Mouse (Mus musculus): ENCODE results near the gene Atxn3.

Atxn3 gene

DNA sequence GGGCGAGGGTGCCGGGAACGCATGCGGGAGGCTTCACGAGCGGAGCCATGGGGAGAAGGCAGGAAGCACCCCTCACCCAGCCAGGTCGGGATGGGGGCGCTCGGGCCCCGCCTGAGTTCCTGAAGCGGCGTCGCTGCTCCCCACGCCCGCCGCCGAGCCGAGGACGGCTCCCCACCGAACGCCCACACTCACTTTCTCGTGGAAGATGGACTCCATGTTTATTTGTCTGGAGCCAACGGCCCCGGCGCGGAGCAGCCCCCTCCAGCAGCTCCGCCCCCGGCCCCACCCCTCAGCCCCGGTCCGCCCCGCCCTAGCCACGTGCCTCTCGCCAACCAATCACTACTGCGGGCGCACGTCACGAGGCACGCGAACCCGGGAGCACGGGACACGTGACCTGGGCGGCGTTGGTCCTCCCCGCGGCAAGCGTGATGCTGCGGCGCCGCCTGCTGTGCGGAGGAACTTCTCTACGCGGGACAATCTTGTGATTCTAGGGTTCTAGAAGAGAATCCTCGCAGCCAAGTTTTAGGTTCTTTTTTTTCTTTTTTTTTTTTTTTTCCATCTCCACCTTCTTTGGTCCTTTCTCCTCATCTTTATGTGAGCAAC lies at the start of gene Atxn3:
Gene Atxn3, minus strand, starts transcription at position 305 of the 603 bp plus-strand sequence.
- in situ Hi-C loops (cut with MboI; ENCODE audit: unreplicated experiment in 2 of 2) = no loop called here

DNA sequence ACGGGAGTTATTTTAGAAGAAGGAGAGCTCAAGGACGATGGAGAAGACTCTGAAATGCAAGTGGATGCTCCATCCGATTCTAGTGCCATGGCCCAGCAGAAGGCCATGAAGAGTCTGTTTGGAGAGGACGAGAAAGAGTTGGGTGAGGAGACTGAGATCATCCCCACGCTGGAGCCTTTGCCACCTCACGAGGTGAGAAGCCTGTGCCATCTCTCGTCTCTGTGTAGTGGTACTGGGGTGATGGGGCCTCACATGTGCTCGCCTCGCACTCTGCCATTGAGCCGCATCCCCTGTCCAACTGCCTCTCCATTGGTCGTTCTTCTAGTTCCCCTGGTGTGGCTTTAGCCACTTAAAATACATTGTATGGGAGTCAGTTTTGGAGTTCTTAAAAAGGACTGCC lies 42.7 kb upstream of the Atxn3 start:
- in situ Hi-C loops (cut with MboI; ENCODE audit: unreplicated experiment in 2 of 2) = loop anchor here in 1 of 2 experiments (25.0 kb wide), 1 partner anchor 337 kb away; no protein-coding TSS in a partner anchor

DNA sequence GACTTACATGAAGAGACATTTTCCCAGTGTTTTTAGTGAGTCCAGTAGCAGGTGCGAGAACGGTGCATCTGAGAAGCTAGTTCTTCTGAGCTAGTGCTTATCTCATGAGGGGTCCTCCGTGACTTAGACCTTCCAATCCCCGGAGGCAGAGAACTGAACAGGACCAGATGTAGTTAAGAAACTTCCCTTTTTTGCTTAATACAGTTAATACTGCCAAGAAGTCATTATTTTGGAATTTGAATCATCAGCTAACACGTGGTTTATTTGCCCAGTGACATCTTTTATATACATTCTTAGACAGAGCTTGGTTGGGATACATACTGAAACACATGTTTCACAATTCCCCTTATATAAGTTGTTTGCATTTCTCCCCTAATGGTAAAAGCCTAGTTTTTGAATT lies 40.9 kb upstream of the Atxn3 start:
- in situ Hi-C loops (cut with MboI; ENCODE audit: unreplicated experiment in 2 of 2) = loop anchor here (5.0 to 25.0 kb wide), 3 partner anchors 383 to 763 kb away; partner anchors contain the start of genes Gm20604 (in 1 of the 2), Gm28051 (in 1 of the 2), Gon7 (in 1 of the 2) and Ubr7 (in 1 of the 2)

DNA sequence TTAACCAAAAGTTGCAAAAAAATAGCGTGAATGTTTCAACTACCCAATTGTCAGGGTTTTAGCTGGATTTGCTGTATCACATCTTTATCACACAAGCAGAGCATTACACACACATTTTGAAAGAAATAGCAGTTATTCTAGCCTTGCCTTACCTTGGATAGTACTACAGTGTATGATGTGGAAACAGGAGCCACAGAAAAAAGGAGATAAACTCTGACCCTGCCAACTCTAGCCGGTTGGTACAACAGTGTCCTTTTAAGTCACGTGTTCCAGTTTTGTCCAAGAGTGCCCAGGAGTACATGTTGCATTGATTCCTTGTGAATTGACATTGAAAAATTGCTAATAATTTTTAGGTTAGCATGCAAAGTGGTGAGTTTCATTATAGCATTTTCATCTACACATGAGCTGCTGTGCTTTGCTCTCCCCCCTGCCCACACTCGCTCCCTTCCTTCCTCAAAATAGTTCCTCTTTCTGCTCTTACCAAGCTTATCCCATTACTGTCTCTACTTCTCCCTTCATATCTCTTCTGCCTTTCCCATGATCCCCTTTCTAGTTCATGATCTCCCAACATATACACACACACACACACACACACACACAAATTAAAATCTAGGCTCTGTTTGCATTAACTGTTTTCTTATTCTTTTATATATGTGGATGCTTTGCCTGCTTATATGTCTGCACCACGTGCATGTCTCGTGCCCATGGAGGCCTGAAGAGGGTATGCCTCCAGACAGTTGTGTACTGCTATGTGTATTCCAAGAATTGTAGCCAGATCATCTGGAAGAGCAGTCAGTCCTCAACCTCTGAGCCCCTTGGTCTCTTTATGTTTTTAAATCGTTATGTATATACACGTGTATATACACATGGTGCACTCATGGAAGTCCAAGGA lies 36.8 kb upstream of the Atxn3 start:
- in situ Hi-C loops (cut with MboI; ENCODE audit: unreplicated experiment in 2 of 2) = loop anchor here (5.0 to 25.0 kb wide), 3 partner anchors 387 to 767 kb away; partner anchors contain the start of genes Gm20604 (in 1 of the 2), Gm28051 (in 1 of the 2), Gon7 (in 1 of the 2) and Ubr7 (in 1 of the 2)

DNA sequence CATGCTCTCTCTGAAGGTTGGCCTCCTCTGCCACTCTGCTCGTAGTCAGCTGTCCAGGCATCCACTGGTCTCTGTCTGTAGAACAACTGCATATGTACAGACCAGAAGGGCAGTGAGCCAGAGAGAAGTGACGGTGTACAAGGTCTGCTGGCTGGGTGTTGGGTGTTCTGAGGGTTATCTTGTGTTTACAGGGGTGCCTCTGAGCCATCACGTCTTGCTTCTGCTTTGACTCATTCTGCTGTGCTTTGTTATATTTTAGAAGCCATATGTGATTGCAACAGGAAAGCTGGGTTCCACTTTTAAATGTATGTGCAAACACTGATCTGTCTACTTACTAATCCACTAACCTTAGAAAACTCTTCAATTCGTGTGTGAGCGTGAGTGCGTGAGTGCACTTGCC lies 29.6 kb upstream of the Atxn3 start:
- in situ Hi-C loops (cut with MboI; ENCODE audit: unreplicated experiment in 2 of 2) = loop anchor here (10.0 to 25.0 kb wide), 4 partner anchors 93 to 1053 kb away; partner anchors contain the start of genes Gm20604 (in 1 of the 2), Gm28051 (in 1 of the 2), Gon7 (in 1 of the 2) and Ubr7 (in 1 of the 2)

DNA sequence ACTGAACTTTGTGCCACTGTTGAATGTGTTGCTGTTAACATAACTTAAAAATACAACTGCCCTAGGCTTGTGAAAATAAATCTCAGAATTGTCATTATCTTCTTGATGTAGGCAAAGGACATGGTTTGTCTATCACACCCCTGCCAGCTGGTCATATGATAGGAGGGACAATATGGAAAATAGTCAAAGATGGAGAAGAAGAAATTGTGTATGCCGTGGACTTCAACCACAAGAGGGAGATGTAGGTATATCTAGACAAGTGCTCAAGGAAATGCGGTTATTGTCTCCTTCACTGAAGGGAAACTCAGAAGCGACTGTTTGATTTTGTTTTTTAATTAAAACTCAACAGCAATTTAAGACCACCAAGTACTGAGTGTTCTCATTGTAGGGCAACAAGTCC lies 27.1 kb upstream of the Atxn3 start:
- in situ Hi-C loops (cut with MboI; ENCODE audit: unreplicated experiment in 2 of 2) = loop anchor here (10.0 to 25.0 kb wide), 4 partner anchors 90 to 1050 kb away; partner anchors contain the start of genes Gm20604 (in 1 of the 2), Gm28051 (in 1 of the 2), Gon7 (in 1 of the 2) and Ubr7 (in 1 of the 2)

DNA sequence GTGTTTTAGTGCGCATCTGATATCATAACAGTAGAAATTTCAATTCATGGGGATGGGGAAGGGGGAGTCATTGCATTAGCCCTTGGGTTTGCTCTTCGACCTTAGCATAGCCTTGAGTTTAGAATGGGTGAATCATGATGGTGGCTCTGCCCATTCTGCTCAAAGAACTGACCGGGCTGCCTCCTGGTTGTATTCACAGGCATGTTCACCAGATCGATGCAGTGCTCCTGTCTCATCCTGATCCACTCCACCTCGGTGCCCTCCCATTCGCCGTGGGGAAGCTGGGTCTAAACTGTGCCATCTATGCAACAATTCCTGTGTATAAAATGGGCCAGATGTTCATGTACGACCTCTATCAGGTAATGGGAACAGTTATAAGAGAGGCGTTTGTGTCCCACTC lies 24.9 kb upstream of the Atxn3 start:
- in situ Hi-C loops (cut with MboI; ENCODE audit: unreplicated experiment in 2 of 2) = loop anchor here (5.0 to 25.0 kb wide), 5 partner anchors 88 to 1048 kb away; partner anchors contain the start of genes Gm20604 (in 1 of the 2), Gm28051 (in 1 of the 2), Gon7 (in 1 of the 2) and Ubr7 (in 1 of the 2)

DNA sequence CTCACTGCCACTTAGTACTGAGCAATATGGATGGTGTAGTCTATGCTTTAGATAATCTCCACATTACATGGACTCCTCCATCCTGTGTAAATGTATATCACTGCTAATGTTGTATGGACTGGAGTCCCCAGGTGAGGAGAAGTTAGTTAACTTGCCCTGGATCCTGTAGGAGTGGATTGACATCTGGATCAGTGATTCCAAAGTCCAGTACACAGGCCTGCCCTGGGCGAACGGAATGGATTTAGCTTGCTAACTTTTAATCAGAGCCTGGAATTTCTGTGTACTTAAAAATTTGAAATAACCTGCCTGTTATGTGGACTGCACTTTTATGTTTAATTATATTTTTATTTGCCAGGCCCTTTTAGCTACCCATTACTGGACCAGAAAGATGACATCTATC lies 23.5 kb upstream of the Atxn3 start:
- in situ Hi-C loops (cut with MboI; ENCODE audit: unreplicated experiment in 2 of 2) = loop anchor here (5.0 to 25.0 kb wide), 5 partner anchors 87 to 1047 kb away; partner anchors contain the start of genes Gm20604 (in 1 of the 2), Gm28051 (in 1 of the 2), Gon7 (in 1 of the 2) and Ubr7 (in 1 of the 2)

DNA sequence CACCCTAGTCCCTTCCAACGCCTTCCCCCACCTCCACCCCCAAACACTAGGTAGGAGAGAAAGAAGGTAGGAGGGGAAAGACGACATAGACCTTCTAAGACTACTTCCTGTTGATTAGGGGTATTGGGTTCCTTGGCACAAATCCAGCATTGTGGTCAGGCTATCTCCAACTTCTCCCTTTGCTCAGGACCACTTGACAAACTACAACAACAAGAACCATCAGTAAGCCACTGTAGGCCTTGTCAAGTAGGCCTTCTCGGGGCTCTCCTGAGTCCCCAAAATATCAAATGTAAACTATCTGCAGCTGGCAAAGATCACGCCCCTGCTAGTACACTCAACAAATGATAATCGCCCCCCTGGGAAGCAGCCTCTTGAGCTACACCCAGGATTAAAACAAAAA lies 22.2 kb upstream of the Atxn3 start:
- in situ Hi-C loops (cut with MboI; ENCODE audit: unreplicated experiment in 2 of 2) = loop anchor here (5.0 to 25.0 kb wide), 5 partner anchors 85 to 1045 kb away; partner anchors contain the start of genes Gm20604 (in 1 of the 2), Gm28051 (in 1 of the 2), Gon7 (in 1 of the 2) and Ubr7 (in 1 of the 2)

DNA sequence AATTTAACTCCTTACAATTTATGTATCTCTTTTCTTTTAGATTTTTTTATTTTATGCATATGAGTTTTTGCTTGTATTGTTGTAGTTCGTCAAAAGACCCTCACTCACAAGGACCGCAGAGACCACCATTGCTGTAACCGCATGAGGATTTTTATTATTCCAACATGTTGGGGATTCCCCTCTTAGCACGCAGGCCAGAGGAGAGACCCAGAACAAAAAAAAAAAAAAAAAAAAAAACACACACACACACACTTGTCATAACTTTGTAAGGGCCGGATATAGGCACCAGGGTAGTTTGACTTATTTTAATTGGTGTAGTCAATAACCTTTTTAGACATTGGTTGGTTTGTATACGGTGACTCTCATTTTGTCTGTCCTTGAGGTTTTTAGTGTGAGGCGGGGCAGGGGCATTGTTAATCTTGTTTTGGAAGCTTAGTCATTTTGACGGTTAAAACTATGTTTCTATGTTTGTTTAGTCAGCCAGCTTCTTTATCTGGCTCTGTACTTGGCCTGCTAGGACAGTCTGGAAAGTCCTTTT lies 21.2 kb upstream of the Atxn3 start:
- in situ Hi-C loops (cut with MboI; ENCODE audit: unreplicated experiment in 2 of 2) = loop anchor here (5.0 to 25.0 kb wide), 3 partner anchors 473 to 1366 kb away; partner anchors contain the start of genes Gm20604 (in 1 of the 2), Gm28051 (in 1 of the 2), Gon7 (in 1 of the 2) and Ubr7 (in 1 of the 2)

DNA sequence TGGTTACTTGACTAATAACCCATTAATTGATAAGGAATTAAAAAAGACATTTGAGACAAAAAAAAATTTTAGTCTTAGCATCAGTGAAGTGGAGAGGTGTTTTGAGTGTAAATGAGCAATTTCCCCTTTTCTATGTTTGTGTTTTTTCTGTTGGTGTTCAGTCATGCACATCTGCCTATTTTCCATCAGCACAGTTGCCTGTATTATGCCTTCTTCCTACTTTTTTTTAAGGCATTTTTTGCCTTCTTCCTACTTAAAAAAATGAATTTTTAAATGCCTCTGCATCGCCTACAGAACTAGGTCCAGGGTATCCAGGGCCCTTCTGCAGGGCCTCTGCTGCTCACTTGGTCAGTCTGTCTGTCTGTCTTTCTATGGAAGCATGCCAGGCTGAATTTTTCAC lies 20.5 kb upstream of the Atxn3 start:
- in situ Hi-C loops (cut with MboI; ENCODE audit: unreplicated experiment in 2 of 2) = loop anchor here (5.0 to 25.0 kb wide), 3 partner anchors 474 to 1366 kb away; partner anchors contain the start of genes Gm20604 (in 1 of the 2), Gm28051 (in 1 of the 2), Gon7 (in 1 of the 2) and Ubr7 (in 1 of the 2)

DNA sequence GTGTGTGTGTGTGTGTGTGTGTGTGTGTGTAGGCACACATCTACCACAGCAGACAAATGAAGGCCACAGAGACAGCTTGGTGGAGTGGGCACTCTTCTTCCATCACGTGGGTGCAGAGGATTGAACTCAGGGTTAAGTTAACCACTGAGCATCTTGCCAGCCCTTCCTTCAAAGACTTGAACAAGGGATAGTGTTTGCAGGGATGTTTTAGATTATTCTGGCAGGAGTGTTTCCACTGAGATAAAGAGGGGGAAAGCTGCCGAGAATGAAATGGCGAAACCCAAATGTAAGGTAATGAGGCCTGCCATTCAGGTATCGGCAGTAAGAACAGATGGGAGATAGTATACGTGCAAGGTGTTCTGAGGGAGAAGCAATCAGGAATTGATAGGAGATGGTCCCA lies 20.1 kb upstream of the Atxn3 start:
- in situ Hi-C loops (cut with MboI; ENCODE audit: unreplicated experiment in 2 of 2) = loop anchor here (5.0 to 25.0 kb wide), 3 partner anchors 474 to 1367 kb away; partner anchors contain the start of genes Gm20604 (in 1 of the 2), Gm28051 (in 1 of the 2), Gon7 (in 1 of the 2) and Ubr7 (in 1 of the 2)

DNA sequence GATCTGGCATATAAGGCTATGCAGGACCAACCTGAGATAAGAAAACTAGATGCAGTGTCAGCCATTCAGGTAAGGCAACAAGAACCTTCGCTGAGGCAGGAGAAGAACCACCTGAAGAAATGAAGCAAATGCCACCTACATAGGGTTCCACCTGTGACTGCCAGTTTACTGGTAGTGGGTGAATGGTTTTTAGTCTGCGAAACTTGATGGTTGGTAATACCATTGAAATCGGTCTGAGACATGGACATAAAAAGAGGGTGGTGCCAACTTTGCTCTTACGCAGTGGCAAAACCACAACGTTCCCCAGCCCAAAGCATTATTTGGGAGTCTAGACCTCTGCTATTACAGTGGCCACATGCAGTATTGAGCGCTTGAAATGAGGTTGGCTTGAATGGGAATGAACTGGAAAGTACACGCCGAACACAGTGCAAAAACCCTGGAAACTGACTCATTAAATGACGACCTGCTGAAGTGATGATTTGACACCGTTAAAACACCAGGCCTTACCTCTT lies 19.4 kb upstream of the Atxn3 start:
- in situ Hi-C loops (cut with MboI; ENCODE audit: unreplicated experiment in 2 of 2) = loop anchor here (5.0 to 25.0 kb wide), 3 partner anchors 475 to 1367 kb away; partner anchors contain the start of genes Gm20604 (in 1 of the 2), Gm28051 (in 1 of the 2), Gon7 (in 1 of the 2) and Ubr7 (in 1 of the 2)

DNA sequence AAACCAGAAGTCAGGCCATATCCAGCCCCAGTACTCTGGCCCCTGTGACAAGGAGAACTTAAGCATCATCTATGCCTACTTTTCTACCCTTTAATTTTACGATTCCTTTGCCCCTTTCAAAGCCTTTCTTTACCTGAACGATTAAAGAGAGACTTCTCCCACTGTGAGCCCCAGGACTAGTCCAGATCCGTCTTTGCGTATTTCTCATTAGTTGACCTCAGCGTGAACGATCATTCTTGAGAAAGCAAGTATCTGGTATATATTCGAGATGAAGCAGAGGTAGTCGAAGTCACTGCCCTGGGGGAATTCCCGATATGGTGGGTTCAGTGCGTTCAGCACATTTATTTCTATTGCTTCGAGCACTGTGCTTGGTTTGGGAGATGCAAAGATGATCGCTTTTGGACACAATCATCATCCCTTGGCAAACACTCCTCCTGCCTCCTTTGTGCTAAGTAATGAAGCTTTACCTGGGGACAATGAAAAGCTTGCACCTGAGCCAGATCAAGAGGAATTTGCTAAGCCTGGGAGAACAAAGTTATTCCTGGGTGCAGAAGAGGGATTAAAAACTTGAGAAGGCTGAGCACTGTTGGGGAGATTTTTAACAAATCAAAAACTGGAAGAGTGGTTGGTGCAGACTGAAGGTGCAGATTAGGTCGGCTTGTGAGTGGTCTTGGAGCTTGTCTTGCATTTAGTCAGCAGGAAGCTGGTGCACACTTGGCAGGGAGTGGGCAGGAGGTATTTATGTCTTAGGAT lies 18.8 kb upstream of the Atxn3 start:
- in situ Hi-C loops (cut with MboI; ENCODE audit: unreplicated experiment in 2 of 2) = loop anchor here (5.0 to 25.0 kb wide), 3 partner anchors 475 to 1368 kb away; partner anchors contain the start of genes Gm20604 (in 1 of the 2), Gm28051 (in 1 of the 2), Gon7 (in 1 of the 2) and Ubr7 (in 1 of the 2)

DNA sequence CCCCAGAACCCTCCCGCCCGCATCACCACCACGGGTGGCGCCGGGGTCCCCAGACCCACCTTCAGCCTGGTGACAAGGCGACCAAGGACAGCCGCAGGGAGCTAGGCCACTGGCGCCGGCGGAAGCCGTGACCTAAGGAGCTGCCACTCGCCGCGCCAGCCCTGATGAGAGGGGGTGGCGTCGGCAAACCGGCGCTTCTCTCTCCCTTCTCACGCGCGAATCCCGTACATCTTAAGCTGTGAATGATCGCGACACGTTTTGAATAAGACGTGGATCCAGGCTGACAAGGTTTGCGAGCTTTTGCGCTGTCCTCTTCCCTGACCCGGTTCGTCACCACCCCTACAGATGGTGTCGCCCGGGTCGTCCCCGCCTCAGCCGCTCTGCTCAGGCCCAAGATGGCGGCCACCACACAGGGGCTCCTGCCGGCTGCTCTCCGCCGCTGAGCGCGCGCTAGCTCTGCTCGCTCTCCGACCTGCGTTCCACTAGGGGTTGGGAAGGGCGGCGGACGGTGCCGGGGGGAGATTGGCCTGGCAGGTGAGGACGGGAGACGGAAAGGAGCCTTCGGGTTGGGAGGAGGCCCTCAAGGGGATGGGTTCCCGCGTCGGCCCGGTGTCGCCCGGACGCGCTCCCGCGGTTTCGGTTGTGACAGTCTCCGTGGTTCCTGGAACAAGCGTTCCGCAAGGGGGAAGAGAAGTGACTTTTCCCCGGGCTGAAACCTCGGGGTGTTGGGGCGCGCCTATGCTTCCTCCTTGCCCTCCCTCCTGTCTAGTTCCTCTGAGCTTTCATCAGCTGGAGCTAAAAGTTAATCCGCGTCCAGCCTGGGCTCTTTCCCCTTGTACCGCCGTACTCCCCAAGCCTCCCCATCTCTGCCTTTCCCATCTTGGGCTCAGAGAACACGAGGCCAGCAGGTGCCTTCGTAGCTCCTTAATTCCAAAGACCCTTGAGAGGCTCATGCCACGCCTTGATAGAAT lies 17.8 kb upstream of the Atxn3 start, which contains the start of gene Cpsf2:
Gene Cpsf2, plus strand, starts transcription at position 388 of the 971 bp plus-strand sequence.
- in situ Hi-C loops (cut with MboI; ENCODE audit: unreplicated experiment in 2 of 2) = loop anchor here (5.0 to 25.0 kb wide), 3 partner anchors 476 to 1369 kb away; partner anchors contain the start of genes Gm20604 (in 1 of the 2), Gm28051 (in 1 of the 2), Gon7 (in 1 of the 2) and Ubr7 (in 1 of the 2)

DNA sequence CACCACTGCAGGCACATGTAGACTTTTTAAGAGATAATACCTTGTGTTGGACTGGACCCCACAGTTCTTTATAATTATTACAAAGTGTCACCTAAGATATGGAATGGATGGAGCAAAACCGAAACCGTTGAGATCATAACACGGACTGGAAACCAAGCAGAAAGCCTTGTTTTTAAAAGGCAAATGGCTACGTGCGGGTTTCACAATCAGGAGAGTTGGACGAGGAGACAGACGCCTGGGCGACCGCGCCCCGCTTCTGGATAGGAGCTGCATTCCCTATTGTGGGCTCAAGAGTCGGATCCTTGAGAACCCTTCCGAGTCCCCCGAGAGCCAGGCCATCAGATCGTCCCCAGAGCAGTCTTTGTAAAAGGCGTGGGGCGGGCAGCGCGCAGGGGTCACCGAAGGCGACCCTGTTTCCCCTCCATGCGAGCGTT lies 17.1 kb upstream of the Atxn3 start:
- in situ Hi-C loops (cut with MboI; ENCODE audit: unreplicated experiment in 2 of 2) = loop anchor here (5.0 to 25.0 kb wide), 3 partner anchors 477 to 1370 kb away; partner anchors contain the start of genes Gm20604 (in 1 of the 2), Gm28051 (in 1 of the 2), Gon7 (in 1 of the 2) and Ubr7 (in 1 of the 2)

DNA sequence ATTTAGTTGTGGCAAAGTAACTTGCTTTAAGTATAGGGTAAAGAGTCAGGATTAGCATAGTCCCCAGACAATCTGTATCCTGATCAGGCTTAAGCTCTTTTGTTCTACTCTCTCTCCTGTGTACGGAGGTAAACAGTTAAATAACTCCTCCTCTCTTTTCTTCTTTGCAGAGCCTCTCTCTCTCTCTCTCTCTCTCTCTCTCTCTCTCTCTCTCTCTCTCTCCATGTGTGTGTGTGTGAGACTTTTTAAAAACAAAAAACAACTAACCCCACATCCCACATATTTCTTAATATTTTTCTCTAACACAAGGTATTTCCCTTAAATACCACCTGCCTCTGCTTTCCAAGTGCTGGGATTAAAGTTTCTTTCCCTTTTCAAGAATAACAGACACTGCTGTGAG lies 16.5 kb upstream of the Atxn3 start:
- in situ Hi-C loops (cut with MboI; ENCODE audit: unreplicated experiment in 2 of 2) = loop anchor here in 1 of 2 experiments (10.0 kb wide), 1 partner anchor 1370 kb away; no protein-coding TSS in a partner anchor
